Mouse (Mus musculus) small intestine, adult 2 months (tissue): ENCODE data around the gene Krt7.

Source experiments
- CTCF ChIP-seq: fragments of 200-500 bp; IDR thresholded peaks from 2 replicates; pipeline ENCODE4 v1.5.1; 2012; ENCODE audit warnings: low read depth, mild to moderate bottlenecking, control low read depth, inconsistent platforms, low read length, moderate library complexity, mixed read lengths; ENCODE audit not compliant: insufficient replicate concordance, insufficient read length; ENCODE audit errors: extremely low read depth
- POLR2A ChIP-seq: fragments of 200-500 bp; IDR thresholded peaks from 2 replicates; pipeline ENCODE4 v1.6.1; 2012; ENCODE audit warnings: low read depth, mild to moderate bottlenecking, control low read depth, inconsistent platforms, low read length, moderate library complexity

DNA sequence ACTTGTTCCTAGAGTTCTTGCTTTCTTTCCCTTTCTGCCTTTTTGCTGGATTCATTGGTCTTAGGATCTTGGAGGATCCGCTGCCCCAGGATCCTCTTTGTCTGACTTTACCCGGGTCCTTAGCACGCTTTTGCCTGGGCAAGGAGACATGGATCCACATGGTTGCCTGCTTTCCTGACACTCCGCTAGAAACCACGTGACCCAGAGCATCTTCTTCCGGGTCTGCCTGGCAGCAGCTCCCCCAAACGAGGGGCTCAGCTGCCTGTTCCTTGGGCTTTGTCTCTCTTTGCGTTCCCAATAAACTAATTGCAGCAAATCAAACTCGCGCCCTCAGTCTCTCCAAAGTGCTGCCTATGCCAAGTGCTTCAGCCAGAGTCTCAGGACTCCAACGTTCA, 68.8 kb downstream of the Krt7 start:
- TF ChIP-seq CTCF (no peak), POLR2A (no peak)
